Mouse (Mus musculus) lung, adult 2 months (tissue): Measurements from ENCODE around the gene Gm12185. TPM values are rescaled to one million over a fixed set of nuclear protein-coding genes. Genes with fewer than 3 reads are reported as not detected.
"Not testable (repeated sequence)": the region's sequence is repeated elsewhere in the genome, so short reads cannot be mapped to it uniquely, and the experiment has no call there.

ENCODE experiments used
- DNase-seq: peaks from one replicate; pipeline ENCODE4 v3.0.0; 2022
- H3K4me1 ChIP-seq: fragments of 200-500 bp; 2 replicates; pipeline ENCODE4 v1.6.1; 2011; ENCODE audit warnings: low read length; ENCODE audit not compliant: control insufficient read depth, insufficient read depth
- H3K4me3 ChIP-seq: fragments of 200-500 bp; replicated peaks from 2 replicates; pipeline ENCODE3; 2011; ENCODE audit warnings: low read depth, mild to moderate bottlenecking, control low read depth, low read length; ENCODE audit errors: extremely low read depth
- WGBS: fragments of 180-500 bp; shearing (Covaris S2); methylation state at CpG from one replicate; pipeline ENCODE4 v1.1.7; 2018; 5-methylcytosine and 5-hydroxymethylcytosine counted together
- polyA plus RNA-seq: library from polyadenylated mRNA; depleted of rRNA; stranded (reverse); fragments of >200 nt; gene quantifications from 2 replicates; pipeline ENCODE4 v1.2.3, GENCODE M21; 2012; rRNA removed

Gm12185 gene
- polyA plus RNA-seq = 0.58 and 0.62 TPM in 2 replicates

DNA sequence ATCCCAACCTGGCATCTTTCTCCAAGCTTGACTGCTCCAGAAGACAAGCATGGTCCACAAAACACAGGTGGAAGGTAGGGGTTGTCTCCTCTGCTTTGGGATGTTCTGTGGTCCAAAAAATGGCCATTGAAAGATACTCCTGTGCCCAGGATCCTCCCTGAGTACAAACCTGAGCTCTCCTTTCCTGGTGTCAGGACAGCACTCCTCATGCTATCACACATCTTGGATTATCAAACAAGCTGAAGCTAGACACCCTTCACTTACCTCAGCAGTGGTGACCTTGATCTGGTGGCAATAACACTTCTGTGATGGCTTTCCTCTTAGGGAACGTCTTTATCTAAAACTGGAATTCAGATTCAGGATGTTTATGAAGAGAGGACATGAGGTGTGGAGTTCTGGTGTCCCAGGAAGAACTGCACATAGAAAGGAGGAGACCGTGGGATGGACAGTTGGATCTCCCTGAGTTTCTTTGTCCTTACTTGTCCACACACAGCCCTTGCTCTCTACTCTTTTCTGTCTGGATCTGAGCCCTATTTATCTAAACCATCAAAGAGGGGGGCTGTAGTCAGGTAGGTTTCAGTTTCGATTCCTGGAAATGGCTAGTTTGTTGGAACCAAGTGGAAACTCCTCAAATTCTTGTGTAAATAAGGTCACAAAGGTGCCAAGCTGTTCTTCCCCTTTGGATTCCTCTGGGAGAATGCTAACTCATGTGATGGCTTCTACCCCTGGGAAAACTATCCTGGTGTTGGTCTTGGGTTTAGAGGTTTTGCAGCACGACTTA is at the start of gene Gm12185:
Gene Gm12185 (minus strand): TSS at position 487 of the 781 bp plus-strand sequence.
- DNase-seq = peak; percentile 13
- H3K4me1 ChIP-seq, H3K4me3 ChIP-seq: not testable (repeated sequence)
- WGBS = 25% methylated on average over 4 of the region's 4 CpGs

DNA sequence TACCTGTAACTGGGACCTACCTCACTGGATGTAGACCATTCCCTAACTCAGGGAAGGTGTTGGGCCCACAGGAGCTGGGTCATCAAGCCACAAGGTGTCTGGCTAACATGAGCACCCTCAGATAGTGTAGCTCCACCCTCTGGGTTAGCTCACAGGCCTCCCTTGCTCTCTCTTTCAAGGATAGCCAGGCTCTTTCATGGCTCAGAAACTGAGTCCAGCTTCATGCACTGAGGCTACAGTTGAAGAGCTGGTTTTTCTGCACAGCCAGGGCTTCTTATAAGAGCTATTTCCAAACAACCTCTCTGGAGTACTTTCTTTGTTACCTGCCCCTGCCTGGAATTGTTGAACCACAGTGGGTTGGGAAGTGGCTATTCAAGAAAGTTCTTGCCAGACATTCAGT is 20.0 kb upstream of the Gm12185 start:
- not testable (repeated sequence) for H3K4me1 ChIP-seq, H3K4me3 ChIP-seq, DNase-seq

DNA sequence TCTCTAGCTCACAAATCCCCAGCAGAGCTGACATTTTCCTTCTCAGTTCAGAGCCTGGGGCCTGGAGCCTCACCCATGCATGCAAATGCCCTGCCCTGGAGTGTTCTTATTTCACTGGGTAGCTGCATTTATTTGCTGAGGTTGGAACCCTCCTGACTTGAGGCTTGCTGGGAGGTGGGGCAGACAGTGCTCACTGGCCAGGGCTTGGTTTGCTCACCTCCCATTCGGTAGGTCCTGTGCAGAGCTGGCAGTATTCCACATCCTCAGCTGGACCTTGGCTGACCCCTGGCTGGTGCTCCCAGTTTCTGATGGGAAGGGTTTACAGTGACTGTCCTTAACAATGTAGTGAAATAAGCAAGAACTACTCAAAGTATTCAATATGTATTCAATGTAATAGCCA is 14.8 kb upstream of the Gm12185 start:
- WGBS = 8% methylated on average over 1 of the region's 1 CpGs
- not testable (repeated sequence) for H3K4me3 ChIP-seq, H3K4me1 ChIP-seq, DNase-seq

DNA sequence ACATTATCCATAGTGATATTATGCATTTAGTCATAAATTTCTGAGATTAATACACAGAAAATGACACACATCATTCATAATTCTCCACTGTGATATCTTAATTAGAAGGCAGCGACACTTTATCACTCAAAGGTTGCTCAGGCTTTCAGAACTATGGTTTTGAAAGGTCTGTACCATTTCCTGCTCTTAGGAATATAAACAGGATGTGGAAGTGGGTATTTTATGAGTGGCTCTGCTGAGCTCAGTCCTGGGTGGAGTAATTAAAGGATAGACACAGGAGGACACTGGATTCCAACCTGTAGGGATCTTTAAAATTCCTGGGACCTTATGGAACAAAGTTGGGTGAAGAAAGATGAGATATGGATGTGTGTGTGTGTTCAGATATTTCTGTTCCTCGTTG is 14.3 kb upstream of the Gm12185 start:
- 29% methylated on average over 2 of the region's 2 CpGs for WGBS
- not testable (repeated sequence) for H3K4me3 ChIP-seq, DNase-seq, H3K4me1 ChIP-seq

DNA sequence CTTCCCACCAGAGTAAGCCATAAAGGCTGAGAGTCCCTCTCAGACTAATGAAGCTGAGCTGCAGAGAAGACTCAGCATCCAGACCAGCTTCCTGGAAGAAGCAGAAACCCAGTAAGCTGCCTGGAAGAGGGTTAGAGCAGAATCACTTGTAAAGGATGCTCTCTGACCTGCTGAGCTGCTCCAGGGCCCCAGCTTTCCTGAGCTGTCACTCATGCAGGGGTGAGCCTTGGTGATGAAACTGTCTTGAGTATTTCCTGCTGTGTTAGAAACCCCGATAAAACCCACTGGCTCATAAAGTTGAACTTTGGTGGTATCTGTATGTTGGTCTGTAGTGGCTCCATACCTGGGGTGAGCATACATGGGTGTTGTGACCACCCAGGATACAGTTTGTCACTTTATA is 8.4 kb upstream of the Gm12185 start:
- DNase-seq, H3K4me3 ChIP-seq, H3K4me1 ChIP-seq: not testable (repeated sequence)
- WGBS = 44% methylated on average over 1 of the region's 1 CpGs

DNA sequence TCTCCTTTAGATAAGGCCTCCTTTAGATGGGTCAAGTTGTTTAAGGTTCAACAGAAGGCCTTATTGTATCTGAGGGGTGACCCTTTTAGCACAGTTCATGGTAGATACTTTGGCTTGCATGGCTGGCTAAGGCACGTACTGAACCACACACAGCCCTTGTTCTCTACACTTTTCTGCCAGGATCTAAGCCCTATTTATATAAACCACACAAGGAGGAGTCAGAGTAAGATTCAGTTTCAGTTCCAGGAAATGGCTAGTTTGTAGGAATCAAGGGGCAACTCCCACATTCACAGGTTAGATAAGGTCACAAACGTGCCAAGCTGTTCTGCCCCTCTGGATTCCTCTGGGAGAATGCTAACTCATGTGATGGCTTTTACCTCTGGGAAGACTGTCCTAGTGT is 2.0 kb upstream of the Gm12185 start, which contains the start of gene Tgtp1:
Gene Tgtp1 (minus strand): TSS at position 155 of the 400 bp plus-strand sequence.
- 12% methylated on average over 2 of the region's 2 CpGs for WGBS
- DNase-seq, H3K4me1 ChIP-seq, H3K4me3 ChIP-seq: not testable (repeated sequence)

DNA sequence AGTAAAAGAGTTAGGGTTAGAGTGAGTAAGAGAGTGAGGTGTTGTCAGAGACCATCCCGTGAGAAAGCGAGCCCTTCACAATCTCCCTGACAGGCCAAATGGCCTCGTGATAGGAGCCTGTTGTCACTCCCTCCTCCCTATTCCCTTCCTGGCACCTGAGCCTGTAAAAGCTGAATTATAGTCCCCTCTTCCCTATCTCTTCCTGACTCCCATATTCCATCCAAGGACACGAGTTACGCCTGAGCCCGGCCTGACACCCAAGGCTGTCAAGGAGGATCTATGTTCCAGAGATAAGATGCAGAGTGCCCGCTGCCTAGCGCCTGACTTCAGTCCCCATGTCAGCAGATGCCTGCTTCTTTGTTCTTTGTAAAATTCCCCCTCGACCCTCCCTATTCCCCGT is 1.3 kb upstream of the Gm12185 start:
- WGBS = 40% methylated on average over 10 of the region's 10 CpGs
- not testable (repeated sequence) for H3K4me3 ChIP-seq

DNA sequence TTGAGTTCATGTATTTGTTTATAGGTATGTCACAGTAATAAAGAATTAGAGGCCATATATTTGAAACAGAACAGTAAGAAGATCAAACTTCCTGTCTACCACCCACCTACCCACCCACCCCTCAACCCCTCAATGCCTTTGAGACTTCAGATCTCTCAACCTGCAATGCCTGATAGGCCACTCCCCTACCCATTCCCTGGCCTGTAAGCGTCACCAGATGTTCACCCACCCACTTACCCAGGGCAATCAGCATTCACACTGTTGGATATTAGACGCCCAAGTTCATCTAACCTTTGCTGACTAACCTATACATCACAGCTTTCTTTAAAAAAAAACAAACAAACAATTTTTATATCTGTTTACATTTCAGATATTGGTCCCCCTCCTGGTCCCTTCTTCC is 2.0 kb downstream of the Gm12185 start:
- not testable (repeated sequence) for H3K4me1 ChIP-seq, DNase-seq, H3K4me3 ChIP-seq
- WGBS = 51% methylated on average over 2 of the region's 2 CpGs

More for the DNA sequence above, 1.3 kb upstream of the Gm12185 start:
- DNase-seq, H3K4me1 ChIP-seq: not testable (repeated sequence)

DNA sequence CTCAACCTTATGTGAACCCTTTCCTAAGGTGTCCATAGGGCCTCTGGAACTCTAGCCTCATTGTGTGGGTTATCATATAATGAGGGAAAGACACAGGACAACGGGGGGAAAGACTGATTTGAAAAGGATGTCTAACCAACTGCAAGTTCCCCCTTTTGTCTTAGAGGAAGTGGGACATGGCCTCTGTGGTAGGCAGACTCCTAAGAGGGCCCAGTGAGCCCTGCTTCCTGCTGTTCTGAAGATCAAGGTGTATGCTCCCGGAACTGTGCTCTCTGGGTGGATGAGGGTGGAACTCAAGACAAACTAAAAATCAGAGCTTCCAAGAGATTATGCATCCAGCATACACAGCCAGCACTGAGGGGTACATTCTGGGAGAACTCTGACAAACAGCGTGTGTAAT is 3.8 kb downstream of the Gm12185 start:
- not testable (repeated sequence) for H3K4me3 ChIP-seq, H3K4me1 ChIP-seq, DNase-seq
- 56% methylated on average over 2 of the region's 3 CpGs for WGBS

DNA sequence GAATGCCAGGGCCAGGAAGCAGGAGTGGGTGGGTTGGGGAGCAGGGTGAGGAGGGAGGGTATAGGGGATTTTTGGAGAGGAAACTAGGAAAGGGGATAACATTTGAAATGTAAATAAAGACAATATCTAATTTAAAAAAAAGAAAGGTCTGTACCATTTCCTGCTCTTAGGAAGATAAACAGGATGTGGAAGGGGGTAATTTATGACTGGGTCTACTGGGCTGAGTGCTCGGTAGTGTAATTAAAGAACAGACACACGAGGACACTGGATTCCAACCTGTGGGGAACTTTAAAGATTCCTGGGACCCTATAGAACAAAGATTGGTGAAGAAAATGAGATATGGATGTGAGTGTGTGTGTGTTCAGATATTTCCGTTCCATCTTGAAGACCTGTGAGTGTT is 9.2 kb downstream of the Gm12185 start:
- H3K4me3 ChIP-seq, H3K4me1 ChIP-seq, DNase-seq: not testable (repeated sequence)
- no CpG with 5 or more reads among the region's 3 CpGs for WGBS

DNA sequence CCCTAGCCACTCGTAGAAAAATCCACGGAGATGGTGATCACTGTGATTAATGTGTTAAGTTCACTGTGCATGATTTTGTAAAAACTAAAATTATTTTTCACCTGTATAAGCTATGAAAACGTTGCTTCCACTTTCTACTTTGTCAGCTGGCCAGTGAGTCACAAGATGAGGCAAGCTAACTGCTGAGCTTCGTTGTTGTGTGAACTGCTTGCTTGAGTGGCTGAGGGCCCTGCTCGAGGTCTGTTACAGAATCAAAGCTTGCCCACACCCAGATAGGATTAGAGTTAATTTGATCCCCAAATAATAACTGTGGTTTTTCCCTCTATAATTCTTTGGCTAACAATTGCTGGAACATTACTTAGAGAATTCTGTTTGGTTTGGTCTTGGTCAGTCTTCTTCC is 12.0 kb downstream of the Gm12185 start:
- no CpG with 5 or more reads among the region's 5 CpGs for WGBS
- not testable (repeated sequence) for DNase-seq, H3K4me3 ChIP-seq, H3K4me1 ChIP-seq

DNA sequence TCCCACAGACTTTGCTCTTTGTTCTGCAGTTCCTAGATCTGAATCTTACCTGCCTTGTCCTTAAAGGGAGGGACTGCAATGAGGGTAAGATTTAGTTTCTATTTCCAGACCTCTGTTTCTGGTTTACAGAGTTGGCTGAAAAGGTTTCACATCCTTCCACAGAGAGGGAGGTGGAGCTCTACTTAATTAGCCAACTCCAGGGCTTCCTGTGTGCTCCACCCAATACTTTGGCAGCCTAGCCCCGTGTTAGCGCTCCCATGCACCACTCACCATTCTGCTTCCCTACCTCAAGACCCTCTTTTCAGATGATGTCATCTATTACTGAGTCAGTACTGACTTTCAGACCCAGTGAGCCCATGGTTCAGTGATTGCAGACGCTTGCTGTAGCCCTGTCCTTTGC is 12.8 kb downstream of the Gm12185 start, which contains the start of gene 9930111J21Rik1:
Gene 9930111J21Rik1 (minus strand): TSS at position 148 of the 400 bp plus-strand sequence.
- not testable (repeated sequence) for H3K4me3 ChIP-seq
- no CpG with 5 or more reads among the region's 3 CpGs for WGBS

DNA sequence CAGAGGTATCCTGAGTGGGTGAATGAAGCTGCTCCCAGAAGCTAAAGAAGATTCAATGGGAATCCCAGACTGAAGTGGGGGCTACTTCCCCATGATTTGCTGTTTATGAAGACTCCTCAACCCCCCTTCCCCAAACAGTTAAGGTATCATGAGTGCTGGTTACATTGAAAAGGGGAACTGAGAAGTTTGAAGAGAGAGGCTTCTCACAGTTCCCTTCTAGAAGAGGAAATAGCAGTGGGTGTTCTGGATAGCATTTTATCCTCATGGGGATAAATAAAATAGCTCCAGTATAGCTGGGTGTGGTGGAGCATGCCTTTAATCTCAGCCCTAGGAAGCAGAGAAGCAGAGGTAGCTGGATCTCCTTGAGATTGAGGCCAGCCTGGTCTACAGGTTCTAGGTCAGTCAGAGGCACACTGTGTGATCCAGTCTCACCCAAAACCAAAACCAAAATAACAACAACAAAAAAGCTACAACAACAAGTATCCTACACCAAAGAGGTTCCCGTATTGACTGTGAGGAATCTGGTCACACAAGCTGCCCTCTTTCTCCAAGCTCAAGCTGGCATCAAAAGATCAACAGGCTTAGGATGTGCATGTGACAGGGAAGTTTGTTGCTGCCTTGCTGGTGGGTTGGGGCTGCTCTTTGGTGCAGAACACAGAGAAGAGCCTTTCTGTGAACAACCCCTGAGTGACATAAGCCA is 13.6 kb downstream of the Gm12185 start, which contains the start of gene Olfr56:
Gene Olfr56 (plus strand): TSS at position 650 of the 700 bp plus-strand sequence.
- no CpG with 5 or more reads among the region's 1 CpGs for WGBS
- H3K4me1 ChIP-seq, DNase-seq, H3K4me3 ChIP-seq: not testable (repeated sequence)

More for the DNA sequence above, 12.8 kb downstream of the Gm12185 start, which contains the start of gene 9930111J21Rik1:
- DNase-seq, H3K4me1 ChIP-seq: not testable (repeated sequence)

DNA sequence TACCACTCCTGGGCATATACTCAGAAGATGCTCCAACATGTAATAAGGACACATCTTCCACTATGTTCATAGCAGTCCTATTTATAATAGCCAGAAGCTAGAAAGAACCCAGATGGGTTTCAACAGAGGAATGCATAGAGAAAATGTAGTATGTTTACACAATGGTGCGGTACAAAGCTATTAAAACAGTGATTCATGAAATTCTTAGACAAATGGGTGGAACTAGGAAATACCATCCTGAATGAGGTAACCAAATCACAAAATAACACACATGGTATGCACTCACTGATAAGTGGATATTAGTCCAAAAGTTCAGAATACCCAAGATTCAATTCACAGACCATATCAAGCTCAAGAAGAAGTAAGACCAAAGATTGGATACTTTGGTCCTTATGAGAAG is 17.3 kb downstream of the Gm12185 start:
- WGBS = no CpG with 5 or more reads among the region's 1 CpGs
- H3K4me3 ChIP-seq, H3K4me1 ChIP-seq, DNase-seq: not testable (repeated sequence)

DNA sequence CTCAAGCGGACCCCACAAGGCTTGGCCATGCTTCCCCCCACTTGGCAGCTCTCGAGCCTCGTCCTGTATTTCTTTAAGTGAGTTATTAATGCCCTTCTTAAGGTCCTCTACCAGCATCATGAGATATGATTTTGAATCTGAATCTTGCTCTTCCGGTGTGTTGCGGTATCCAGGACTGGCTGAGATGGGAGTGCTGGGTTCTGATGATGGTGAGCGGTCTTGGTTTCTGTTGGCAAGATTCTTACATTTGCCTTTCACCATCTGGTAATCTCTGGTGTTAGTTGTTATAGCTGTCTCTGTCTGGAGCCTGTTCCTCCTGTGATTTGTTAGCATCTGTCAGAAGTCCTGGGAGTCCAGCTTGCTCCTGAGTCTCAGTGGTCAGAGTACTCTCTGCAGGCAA is 45.9 kb downstream of the Gm12185 start, which contains the start of gene Psme2b:
Gene Psme2b (minus strand): TSS at position 101 of the 400 bp plus-strand sequence.
- WGBS = 92% methylated on average over 6 of the region's 6 CpGs
- not testable (repeated sequence) for H3K4me1 ChIP-seq, H3K4me3 ChIP-seq, DNase-seq
